Mouse (Mus musculus): ENCODE results near the gene Prlh. TPM values are rescaled to one million over a fixed set of nuclear protein-coding genes. Genes with fewer than 3 reads are reported as not detected.

Gene Prlh
- total RNA-seq, 2 experiments from 2014 or later, result not detected

DNA sequence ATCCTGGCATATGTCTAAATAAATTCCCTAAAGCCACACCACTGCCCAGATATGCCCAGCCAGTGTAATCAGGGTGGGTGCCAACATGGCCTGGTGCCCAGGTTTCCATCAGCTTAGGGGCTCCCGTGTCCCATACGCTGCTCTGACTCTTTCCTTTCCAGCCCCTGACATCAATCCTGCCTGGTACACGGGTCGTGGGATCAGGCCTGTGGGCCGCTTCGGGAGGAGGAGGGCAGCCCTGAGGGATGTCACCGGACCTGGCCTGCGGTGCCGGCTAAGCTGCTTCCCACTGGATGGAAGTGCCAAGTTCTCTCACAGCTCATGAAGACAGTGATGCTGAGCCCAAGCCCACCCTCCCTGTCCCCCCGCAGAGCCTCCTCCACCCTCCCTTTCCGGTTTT is 780 bp downstream of the Prlh start:
- no peak for DNase-seq (ENCODE audit: low spot score)

DNA sequence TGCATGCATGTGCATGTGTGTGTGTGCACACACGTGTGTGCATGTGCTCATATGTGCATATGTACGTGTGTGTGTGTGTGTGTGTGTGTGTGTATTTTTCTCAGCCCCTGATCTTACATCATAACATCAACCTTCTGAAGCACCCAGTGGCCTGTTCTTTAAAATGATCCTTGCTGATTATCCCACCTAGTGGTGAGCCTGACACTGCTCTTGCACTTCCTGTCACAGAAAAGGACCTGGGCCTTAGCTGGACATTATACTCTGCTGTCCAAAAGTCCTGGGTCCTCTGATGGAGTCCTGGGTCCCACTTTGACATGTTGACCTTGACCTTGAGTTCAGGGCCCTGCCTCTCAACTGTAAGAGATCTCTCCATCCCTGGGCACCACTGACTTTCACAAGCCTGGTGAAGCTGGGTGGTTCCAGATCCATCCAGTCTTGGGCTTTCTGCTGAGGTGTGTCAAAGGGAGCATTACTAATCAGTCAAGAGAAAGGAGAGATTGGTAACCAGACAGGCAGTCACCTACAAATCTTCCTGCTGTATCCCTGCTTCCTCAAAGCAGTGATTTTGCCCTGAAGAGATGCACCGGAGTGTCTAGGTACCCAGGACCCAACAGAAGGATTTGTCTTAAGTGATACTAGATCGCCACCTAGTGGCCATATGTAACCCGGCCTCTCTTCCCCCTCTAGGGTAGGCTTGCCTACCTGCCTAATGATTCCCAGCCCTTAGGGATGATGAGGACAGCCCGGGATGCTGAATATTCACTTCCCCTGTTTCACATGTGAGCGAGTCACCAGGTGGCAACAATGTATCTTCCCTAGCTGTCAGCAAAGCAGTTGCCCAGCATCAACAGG is 3.6 kb downstream of the Prlh start:
- DNase-seq (ENCODE audit: low spot score), result peak; percentile 74

DNA sequence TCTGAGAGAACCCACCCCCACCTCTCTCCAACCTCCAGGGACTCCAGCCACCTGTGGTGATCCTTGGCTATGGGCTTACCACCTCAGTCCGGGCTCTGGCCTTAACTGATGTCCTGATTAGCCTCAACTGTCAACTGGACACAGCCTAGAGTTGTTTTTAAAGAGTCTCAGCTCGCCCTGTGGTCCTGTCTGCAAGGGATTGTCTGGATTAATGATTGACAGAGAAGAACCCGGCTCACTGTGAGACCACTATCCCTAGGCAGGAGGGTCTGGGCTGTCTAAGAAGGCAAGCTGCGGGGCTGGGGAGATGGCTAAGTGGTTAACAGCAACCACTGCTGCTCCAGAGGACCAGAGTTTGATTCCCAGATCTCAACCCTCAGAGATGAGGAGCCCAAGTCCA is 9.6 kb downstream of the Prlh start:
- DNase-seq (ENCODE audit: low spot score), result no peak

DNA sequence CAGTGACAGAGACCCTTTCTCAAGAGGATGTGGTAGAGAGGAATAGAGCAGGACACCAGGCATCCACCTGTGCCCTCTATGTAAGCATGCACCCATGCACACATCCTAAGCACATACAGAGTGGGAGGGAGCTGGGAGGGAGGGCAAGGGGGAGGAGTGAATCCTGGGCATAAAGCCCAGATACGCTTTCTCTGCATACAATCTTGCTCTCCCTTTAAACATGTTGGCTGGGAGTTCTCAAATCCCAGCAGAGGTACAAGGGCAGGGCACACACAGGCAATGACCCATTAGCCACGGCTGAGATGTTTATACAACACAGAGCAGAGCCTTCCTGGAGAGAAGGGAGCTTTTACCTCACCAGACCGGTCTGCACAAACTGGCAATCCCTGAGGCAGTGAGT is 10.1 kb downstream of the Prlh start:
- no peak for DNase-seq (ENCODE audit: low spot score)

DNA sequence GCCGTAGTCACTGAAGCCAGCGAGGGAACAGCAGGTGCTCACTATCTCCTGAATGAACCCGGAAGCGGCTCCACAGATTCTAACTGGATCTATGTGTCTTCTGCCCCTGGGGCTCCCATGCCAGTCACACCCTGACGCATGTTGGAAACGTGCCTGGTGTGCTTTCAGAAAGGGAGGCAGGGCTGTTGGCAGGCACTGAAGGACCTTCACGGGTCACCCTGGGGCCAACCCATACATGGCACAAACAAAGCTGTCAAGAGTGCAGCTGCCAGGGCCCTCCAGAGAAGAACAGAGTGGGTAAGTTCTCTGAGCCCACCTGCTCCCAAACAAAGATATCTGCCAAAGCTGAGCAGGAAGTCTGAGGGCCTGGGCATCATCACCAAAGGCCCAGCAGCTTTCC is 14.7 kb downstream of the Prlh start:
- DNase-seq (ENCODE audit: low spot score), result peak; percentile 26

DNA sequence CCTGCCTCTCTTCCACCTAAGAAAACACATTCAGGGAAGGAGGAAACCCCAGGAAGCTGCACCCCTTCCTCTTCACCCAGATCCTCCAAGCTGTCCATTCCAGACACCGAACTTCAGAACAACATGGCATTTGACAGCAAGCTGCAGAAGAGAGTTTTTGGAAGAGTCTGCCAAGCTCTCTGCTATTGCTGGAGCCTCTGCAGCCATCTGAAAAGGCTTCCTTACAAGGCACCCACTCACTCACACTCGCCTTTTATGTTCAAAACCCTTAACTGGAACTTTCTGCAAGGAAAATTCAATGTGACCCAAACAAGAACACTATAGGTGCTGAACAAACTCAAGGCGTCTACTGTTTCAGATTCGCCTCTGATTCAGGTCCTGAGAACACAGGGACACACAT is 15.7 kb downstream of the Prlh start:
- no peak for DNase-seq (ENCODE audit: low spot score)

DNA sequence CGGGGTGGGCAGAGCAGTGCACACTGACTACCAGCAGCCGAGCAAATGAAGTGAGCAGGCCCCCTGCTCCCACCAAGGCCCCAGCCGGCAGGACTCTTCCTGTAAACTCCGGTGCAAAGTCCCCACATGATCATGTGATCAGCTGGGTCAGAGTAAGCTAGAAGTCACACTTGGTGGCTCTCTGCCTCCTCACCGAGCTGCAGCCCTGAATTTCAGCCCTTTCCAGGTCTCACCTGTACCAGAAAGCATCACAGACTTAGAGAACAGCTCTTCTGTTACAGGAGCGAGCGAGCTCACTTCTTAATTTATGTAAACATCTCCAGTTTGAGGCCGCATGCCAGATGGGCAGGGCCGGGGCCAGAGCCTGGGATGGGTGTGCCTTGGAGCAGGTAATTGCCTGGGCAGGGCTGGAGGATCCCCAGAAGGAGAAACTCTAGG is 16.5 kb downstream of the Prlh start, which contains the start of gene Rab17:
TSS of gene Rab17 (minus strand) at position 315 of the 438 bp plus-strand sequence.
- no peak for DNase-seq (ENCODE audit: low spot score)

DNA sequence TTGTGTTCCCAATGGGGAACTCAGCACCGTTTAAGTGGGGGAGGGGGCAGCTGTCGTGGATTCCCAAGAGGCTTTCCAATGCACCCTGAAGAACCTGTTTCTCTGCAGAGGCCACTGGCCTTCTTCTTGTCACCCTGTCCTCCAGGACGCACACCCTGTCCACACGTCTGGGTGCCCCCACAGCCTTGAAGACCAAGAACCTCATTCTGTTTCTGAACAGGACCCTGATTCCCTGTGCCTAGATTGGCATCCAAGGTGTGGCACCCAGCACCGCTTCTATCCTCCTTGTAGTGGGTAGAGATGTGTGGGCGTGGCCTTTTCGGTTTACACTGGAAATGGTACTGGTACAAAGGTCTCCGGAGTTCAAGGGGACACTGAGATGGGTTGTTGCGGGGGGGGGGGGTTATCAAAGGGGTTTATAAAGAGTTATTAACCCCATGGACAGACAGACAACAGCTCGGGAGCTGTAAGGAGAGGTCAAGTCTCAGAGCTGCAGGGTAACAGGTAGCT is 17.0 kb downstream of the Prlh start:
- DNase-seq (ENCODE audit: low spot score), result no peak

DNA sequence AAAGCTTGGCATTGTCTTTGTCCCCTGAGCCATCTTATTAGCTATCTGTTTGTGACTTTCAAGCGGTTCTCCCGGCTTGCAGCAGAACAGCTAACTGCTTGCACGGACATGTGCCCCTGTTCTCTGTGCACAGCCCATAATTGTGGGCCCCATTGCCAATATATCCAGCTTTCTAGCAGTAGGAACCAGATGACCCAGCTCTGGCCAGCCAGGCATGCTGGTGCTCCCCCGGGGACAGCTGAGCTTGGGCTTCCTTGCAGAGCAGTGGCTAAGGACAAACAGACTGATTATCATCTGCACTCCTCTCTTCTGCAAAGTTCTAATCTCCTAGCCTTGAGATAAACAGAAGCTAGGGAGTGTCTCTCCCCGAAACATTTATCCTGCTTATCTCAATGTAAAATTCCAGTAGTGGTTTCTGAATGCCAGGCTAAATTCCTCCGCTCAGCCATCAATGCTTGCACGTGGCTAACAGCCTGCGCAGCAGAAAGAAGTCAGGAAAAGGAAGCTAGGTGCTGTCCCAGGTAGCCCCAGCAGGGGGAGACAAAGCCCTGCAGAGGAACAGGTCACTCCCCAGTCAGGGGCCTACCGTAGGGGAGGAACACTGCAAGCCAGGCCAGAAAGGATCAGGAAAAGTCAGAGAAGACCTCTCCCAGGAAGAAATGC is 20.1 kb downstream of the Prlh start:
- DNase-seq (ENCODE audit: low spot score), result peak; percentile 94

DNA sequence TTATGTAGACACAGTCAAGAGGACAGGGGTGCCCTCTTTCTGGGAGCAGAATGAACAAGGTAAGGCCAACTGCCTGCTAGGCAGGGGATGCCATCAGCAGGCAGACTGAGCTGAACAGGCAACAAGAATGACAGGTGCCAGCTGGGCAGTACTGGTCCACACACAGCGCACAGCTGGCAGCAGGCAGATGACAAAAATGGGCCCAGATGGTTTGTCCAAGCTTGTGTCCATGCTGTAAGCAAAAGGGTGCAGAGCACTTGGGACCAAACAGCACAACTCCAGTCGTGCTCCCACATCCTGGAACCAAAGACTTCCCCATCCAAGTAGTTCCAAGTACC is 20.6 kb downstream of the Prlh start:
- DNase-seq (ENCODE audit: low spot score), result no peak

DNA sequence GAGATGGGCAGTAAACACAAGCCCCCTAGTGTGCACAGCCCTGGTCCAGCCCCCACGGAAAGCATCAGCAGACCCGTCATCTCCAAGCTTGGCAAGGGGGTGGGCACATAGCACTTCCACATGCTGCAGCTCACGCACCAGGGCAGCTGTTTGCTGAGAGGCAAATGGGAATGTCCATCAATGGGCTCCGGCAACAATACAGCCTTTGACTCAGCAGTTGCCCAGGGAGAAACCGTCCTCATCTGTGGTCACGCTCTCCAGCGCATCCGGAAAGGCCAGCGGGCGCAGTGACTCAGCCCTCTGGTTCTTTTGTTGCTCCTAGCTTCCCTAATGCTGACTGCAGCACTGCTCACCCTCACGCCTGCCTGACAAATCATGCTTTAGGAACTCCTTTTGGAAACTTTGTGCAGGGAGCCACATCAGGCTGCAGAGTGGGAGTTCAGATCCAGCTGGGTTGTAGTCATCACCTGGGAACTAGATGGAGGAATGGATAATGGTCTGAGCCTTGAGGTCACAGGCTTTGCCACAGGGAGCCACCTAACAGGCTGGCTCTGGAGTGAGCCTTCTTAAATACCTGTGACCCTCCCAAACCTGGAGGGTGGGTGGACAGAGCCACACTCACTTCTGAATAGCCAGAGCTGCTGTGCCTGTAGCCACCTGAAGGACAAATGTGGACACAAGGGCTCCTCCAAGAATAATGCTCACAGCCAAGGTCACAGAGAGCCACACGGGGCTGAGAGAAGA is 22.2 kb downstream of the Prlh start:
- peak; percentile 9 for DNase-seq (ENCODE audit: low spot score)

DNA sequence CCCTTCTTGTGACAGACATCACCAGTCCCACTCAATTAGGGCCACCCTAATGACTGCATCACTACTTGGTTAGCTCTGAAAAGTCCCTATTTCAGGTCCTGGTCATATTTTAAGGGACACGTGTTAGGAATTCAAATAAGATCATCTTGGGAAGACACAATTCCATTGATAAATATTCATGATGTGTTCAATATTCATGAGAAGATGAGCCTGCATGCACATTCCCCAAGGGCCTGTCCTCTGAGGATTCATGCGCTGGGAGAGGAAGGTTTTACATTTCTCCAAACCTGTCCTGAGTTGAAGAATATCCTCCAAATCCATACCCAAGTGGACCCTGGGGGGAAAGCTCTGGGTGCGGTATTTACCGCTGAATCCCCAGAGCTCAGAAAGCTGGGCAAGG is 23.1 kb downstream of the Prlh start:
- no peak for DNase-seq (ENCODE audit: low spot score)

DNA sequence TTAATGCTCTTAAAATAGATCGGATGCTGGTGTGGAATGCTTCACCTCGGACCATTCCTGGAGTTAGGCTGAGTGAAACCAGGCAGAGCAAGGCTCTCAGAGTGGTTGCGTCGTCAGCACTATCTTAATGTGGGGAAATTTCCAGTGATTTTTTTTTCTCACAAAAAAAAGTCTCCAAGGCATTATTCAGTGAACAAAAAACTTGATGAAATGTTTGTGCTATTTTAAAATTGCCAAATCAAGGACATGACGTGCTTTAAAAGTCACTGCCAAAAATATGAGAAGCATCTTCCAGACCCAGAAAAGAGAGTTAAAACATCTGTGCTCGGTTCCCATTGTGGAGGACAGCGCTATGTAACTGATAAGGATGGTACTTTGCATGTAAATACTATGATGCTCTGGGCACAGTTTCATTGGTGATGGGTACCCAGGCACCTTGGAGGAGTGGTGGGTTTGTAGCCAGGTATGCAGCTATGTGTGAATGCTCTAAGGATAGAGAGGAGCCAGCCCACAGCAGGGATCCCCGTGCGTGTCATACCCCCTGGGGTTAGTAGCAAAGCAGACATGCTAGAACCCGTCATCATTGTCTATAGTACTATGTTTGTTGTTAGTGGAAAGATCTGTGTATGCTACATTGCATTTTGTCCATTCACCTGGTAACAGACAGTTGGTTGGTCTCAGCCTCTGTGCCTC is 27.9 kb downstream of the Prlh start:
- DNase-seq (ENCODE audit: low spot score), result peak; percentile 38

DNA sequence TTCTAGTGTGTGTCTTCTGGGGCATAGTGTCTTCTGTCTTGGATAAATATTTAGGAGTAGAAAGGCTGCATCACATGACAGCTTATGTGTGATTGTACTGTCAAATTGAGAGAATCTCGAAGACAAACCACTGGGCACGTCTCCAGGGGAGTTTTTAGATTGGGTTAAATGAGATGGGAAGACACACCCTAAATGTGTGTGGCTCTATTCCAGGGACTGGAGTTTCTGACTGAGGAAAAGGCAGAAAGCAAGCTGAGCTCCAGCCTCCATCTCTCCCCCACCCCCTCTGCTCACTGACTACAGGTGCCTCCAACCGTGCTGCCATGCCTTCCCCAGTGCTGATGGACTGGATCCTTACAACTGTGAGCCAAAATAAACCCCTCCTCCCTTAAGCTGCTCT is 28.4 kb downstream of the Prlh start:
- DNase-seq (ENCODE audit: low spot score), result peak; percentile 46

DNA sequence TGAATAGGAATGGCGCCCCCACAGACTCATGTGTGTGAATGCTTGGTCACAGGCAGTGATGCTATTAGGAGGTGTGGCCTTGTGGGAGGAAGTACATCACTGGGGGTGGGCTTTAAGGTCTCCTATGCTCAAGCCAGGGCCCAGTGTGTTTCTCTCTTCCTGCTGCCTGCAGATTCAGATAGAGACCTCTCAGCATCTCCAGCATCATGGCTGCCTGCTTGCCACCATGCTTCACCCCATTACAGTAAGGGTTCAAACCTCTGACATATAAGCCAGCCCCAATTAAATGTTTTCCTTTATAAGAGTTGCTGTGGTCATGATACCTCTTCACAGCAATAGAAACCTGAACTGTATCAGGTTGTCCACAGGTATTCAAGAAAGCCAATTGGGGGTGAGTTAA is 43.0 kb downstream of the Prlh start:
- no peak for DNase-seq (ENCODE audit: low spot score)

DNA sequence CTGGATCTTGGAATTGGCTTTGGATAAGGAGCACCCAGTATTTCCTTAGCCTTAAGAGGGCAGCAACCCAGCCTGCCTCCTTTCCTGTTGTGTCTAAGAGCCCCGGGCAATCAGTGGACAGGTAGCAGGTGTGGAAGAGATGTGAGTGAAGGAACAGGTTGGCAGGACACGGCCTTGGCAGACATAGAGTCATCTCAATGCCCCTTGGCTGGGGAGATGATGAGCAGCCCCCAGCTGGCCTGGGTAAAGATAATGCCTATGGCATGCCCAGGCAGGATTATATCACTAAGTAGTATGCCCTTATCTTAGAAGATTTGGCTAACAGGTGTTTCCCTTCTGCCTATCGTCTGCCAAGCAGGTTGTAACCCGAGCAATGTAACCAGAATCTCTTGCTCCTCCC is 44.2 kb downstream of the Prlh start:
- no peak for DNase-seq (ENCODE audit: low spot score)

DNA sequence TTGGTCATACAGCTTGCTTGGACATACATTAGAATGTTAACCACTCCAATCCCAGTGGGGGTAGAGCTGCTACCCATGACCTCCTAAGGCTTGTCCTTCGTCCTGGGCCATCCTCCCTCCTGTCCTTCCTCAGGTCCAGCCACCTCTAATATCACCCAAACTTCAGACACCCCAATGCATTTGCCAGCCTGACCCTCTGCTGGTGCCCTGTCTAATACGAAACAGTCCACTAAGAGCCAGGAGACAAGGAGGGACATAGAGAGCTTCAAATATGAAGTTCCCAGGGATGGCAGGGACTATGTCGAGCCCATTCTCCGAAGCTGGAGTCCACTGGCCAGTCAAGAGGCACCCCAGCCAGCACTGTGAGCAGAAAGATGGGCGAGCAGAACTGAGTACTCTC is 44.7 kb downstream of the Prlh start:
- DNase-seq (ENCODE audit: low spot score), result no peak

DNA sequence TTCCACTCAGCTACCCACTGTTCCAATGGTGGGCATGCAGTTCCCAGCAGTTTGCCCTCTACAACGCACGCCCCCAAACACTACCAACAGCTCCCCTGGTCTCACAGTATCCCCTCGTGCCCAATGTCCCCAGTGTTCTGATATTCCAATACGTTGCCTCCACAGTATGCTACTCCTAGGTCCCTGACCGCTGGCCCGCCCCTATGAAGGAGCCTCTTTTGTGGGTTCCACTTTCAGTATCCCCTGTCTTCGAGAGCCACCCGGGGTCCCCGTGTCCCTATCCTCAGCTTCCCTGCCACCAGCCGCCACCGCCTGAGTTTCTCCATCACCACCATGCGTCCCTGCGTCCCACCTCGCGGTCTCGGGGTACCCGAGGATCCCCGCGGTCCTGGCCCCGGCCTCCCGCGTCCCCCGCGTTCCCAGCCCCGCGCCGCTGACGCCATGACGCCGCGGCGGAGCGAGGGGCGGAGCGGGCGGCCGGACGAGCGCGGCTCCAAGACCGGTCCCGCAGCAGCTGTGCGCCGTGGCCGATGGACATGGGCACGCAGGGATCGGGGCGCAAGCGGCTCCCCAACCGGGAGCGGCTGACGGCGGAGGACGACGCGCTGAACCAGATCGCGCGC is 45.5 kb downstream of the Prlh start, which contains the start of gene Lrrfip1:
TSS of gene Lrrfip1 (plus strand) at position 470 of the 623 bp plus-strand sequence.
- DNase-seq (ENCODE audit: low spot score), result peak; percentile 53

DNA sequence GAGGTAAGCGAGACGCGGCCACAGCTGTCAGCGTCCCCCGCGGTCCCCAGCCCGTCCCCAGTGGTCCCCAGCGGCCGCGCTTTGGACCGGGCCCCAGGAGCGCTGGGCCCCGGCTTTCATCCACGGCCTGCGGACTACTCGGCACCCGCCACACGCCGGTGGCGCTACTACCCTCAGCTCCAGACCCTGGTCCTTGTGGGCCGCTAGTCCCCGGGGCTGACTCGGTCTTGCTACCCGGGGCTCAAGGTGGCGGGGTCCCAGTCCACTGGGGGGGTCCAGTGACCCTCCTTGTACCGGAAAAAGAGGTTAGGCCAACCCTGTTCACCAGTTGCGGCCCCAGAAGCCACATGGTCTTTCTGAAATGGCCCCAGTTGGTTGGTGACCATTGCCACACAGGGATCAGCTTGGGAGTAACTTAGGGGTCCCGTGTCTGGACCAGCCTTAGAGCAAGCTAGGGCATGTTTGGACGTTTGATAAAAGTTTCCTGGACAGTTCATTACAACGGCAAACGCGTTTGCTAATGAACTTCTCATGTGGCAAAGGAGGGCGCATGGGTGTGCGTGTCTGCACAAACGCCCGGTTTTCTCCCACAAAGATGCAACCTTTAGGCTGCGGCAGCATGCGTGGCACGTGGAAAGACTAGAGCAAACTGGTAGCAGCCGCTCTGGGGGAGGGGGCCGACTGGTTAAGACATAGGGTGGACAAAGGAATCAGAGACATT is 46.1 kb downstream of the Prlh start:
- no peak for DNase-seq (ENCODE audit: low spot score)

DNA sequence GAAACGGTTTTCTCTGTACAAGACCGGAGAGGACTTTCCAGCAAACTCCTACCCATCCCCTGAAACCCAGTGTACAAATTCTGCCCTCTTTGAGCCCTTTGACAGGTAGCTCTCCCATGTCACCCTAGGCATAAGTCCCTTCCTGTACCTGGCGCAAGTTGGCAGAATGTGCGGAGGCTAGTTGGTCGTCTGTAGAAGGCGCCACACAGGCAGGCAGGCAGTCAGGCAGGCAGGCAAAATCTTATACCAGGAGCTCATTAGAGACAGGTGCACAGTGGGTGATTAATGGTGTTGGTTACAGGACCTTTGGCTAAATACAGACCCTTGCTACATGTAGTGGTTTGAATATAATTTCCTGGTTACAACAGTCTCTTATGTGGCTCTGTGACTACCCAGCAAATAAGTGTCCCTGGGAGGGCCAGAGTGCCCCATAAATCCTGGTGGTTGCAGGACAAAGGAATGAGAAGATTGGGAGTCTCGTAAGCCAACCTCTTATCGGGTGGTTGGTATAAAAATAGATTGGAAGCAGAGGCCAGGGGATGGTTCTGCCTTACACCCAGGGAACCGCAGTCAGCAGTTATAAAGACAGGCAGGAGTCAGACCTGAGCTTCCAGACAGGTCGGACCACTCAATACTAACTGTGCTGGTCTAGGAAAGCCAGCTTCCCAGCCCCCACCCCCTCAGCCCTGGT is 47.1 kb downstream of the Prlh start:
- peak; percentile 37 for DNase-seq (ENCODE audit: low spot score)
